Mouse (Mus musculus) embryonic facial prominence, embryonic 15.5 days (tissue): ENCODE measurements around the gene Anks4b. TPM values are rescaled to one million over a fixed set of nuclear protein-coding genes. Genes with fewer than 3 reads are reported as not detected.

Experiments
- polyA plus RNA-seq: library from polyadenylated mRNA; unstranded; fragments of >200 nt; fragmentation: Nextera tagmentation; extraction: Ambion mirVana; gene quantifications from 2 replicates; pipeline ENCODE4 v1.2.1, GENCODE M21; 2015

Anks4b gene
- polyA plus RNA-seq, 1 experiment from 2014 or later, result not detected

Other genes with a start within 250 kb of the Anks4b start
- gene Dnah3, start 78.6 kb upstream of the Anks4b start, polyA plus RNA-seq, result 1.1 and 2.0 TPM in 2 replicates
- 31.2 and 32.2 TPM in 2 replicates for gene Tmem159, start 71.5 kb upstream of the Anks4b start, polyA plus RNA-seq
- gene Zp2, start 28.6 kb upstream of the Anks4b start, polyA plus RNA-seq, result 0.09 TPM in 2 replicates
- gene Crym, start 28.3 kb downstream of the Anks4b start, polyA plus RNA-seq, result 36.9 and 38.1 TPM in 2 replicates
- gene Abca14, start 30.1 kb downstream of the Anks4b start, polyA plus RNA-seq, result not detected in 2 replicates
- gene Abca15, start 154.8 kb downstream of the Anks4b start, polyA plus RNA-seq, result not detected in 2 replicates
- gene Abca16, start 235.8 kb downstream of the Anks4b start, polyA plus RNA-seq, result not detected in 2 replicates